Mouse (Mus musculus) thymus, postnatal 36 days (tissue): ENCODE results near the gene Flot1.

Experiments
- DNase-seq, 2 experiments: peaks; one replicate each; pipeline ENCODE4 v3.0.0; 2022; ENCODE audit warnings: mixed read lengths in 2 of 2

The Flot1 gene

GRCm38 (mm10) chr17:35836991-35837422, 14.0 kb downstream of the Flot1 start:
- peak; percentile 97 for DNase-seq

- peak; percentile 78 to 82 for DNase-seq
Observed at GRCm38 (mm10) chr17:35837487-35837886, 14.5 kb downstream of the Flot1 start.

GRCm38 (mm10) chr17:35838122-35838544, 15.1 kb downstream of the Flot1 start, which contains the start of gene Tubb5:
Gene Tubb5 (minus strand): TSS chr17:35838306.
- DNase-seq, result peak; percentile 96 to 98

DNA sequence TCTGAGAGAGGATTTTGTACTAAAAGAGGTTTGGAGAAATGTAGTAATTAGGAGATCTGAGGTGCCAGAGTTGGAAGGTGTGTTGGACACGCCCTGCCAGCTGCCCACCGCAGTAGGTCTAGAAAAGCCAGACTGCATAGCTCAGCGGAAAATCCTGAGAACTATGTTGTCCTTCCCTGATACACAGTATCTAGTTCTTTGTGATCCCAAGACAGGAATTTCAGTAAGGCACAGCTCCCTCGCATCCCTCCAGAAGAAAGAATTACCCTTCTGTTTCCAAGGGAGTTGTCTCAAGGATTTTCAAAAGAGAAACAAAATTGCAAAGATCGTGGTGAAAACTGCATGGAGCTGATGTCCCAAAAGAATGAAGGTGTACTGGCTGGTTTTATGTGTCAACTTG, 15.5 kb downstream of the Flot1 start:
- peak in 1 of 2 experiments; percentile 37 for DNase-seq

- peak; percentile 23 to 53 for DNase-seq
Observed at GRCm38 (mm10) chr17:35839002-35839401, 16.0 kb downstream of the Flot1 start.

DNA sequence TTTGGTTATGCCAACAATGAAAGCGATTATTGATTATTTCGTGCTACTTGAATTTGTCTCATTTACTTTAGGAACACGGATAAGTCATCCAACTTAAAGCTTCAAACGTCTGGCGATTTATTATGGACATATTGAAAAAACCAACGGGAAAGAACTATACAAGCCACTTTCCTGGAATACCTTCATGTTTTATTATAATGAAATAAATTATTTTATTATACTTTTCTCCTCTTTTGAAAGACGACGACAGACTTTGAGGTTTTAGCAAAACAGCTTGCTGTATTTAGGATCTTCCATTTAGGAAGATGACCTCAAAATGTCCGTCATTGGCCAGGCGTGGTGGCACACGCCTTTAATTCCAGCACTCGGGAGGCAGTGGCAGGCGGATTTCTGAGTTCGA, 17.5 kb downstream of the Flot1 start:
- no peak for DNase-seq

GRCm38 (mm10) chr17:35841076-35841950, 18.3 kb downstream of the Flot1 start, which contains the start of gene Mdc1:
Gene Mdc1 (plus strand): TSS chr17:35841515.
- DNase-seq, result peak; percentile 97 to 99

GRCm38 (mm10) chr17:35842006-35842405, 19.0 kb downstream of the Flot1 start:
- DNase-seq, result peak in 1 of 2 experiments; percentile 33

DNA sequence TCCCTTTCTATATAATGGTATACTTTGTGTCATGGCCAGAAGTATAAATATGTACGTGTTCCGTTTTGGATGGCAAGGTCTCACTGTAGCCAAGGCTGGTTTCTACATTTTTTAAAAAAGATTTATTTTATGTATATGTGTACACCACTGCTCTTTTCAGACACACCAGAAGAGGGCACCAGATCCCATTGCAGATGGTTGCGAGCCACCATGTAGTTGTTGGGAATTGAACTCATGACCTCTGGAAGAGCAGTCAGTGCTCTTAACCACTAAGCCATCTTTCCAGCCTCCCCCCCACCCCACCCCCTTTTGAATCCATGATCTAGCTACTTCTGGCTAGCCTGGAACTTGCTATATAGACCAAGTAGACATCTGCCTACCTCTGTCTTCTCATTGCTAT, 20.5 kb downstream of the Flot1 start:
- DNase-seq, result no peak

DNA sequence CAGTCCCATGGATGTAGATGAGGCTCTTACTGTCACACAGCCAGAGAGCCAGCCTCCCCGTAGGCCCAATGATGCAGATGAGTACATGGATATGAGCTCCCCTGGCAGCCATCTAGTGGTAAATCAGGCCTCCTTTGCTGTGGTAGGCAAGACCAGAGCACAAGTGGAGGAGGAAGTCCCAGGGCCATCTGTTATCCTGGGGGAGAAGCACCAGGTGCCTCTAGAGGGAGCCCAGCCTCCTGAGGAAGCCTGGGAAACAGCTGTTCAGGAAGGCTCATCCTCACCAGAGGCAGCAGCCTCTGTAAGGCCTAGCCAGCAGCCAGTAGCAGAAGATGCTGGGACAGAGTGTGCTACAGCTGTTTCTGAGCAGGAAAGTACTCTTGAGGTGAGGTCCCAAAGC, 25.1 kb downstream of the Flot1 start:
- no peak for DNase-seq

DNA sequence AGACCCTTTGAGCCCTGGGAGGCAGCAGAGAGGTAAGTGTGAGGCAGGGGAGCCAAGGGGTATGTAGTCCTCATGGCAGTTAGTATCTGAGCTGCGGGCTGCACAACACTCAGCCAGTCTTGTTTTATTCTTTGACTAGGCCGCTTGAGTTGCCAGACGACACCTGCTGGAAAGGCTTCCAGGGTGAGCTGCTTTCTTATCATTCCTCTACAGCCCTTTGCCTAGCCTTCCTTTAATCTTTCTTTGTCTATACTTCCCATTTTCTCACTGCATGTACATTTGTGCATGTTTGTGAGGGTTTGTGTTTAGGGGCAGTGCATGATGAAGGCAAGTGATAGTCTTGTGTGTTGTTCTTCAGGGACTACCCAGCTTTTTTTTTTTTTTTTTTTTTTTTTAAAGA, 27.9 kb downstream of the Flot1 start:
- no peak for DNase-seq

DNA sequence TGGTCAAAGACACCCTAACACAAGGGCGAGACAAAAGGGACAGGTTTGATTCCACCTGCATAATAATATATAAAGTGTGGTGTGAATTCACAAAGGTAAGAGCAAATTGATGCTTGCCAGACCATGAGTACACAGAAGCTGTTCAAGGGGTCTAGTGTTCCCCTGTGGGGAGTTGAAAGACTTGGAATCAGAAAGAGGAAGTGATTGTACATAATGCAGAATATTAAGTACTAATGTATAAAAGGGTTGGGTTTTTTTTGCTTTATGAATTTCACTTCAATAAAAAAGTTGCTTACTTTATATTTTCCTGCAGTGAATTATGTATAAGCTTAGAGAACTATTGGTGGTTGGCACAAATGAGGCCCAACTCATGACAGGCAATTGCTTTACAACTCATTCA, 36.3 kb downstream of the Flot1 start:
- no peak for DNase-seq

- DNase-seq, result no peak
Observed at GRCm38 (mm10) chr17:35859835-35860234, 36.8 kb downstream of the Flot1 start.

DNA sequence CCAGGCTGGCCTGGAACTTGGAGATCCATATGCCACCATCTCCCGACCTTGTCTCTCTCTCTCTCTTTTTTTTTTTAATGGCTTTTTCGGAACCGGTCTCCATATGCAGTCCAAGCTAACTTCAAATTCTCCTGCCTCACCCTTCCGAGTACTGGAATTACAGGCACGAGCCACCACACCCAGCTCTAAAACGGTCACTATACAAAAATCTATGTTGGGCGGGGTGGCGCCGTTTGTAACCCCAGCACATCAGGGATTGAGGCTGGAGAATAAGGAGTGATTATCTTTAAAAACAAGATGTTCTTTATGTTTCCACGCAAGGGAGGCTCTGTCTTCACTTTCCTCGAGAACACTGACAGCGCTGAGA, 37.8 kb downstream of the Flot1 start:
- DNase-seq, result no peak

DNA sequence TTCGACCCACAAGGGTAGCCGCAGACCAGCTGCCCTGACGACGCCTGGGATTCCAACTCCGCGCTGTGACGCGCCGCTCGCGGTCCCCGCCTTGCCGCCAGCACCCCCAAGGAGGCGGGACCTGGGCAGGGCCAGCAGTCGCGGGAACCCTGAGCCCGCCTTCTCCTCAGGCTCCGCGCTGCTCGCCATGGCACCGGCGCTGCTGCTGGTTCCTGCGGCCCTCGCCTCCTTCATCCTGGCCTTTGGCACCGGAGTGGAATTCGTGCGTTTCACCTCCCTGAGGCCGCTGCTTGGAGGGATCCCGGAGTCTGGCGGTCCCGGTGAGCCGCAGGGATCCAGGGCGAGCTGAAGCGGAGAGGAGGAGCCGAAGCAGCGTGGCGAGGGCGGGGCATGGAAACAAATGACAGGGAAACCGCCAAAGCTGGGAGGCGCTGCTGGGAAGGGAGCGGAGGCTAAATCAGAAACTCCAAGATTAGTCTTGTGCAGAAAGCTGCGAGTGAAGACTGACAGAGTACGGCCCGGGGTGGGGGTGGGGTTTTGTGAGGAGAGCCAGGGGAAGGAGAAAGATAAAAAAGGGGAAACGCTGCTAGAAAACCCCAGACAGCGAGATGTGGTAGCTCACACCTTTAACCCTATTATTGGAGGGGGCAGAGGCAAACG, 38.3 kb downstream of the Flot1 start, which contains the start of gene Nrm:
Nrm (plus strand) TSS at position 121 of the 660 bp plus-strand sequence.
- peak; percentile 86 to 87 for DNase-seq

DNA sequence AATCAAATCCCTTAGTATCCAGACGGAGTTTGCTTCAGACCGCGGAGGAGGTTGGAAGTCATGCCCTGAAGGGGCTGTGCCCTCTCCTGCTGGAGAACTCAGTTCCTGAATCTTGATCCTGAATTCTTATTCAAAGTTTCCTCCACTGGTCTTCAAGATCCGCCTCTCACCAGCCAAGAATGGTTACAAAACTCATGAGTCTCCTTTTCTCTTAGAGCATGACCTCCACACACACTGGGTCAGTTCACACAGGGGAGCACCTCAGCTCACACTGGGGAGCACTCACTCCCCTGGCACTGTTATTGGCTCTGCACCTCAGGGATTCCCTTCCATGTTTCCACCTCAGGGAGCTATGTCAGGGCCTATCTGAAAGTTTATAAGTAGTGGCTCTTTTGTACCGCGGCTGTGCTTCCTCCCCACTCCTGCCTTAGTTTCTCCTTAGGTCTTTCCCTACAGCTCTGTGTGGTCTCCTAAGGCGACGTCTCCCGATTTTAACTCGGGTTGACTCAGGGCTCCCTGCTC, 41.9 kb downstream of the Flot1 start:
- DNase-seq, result no peak

GRCm38 (mm10) chr17:35865481-35866280, 42.7 kb downstream of the Flot1 start, which contains the start of gene Ppp1r18:
Gene Ppp1r18 (plus strand): TSS chr17:35865593.
- DNase-seq, result peak; percentile 57 to 66

GRCm38 (mm10) chr17:35866281-35866831, 43.3 kb downstream of the Flot1 start:
- peak; percentile 67 to 71 for DNase-seq

GRCm38 (mm10) chr17:35866911-35867890, 44.2 kb downstream of the Flot1 start:
- DNase-seq, result peak; percentile 63 to 64

GRCm38 (mm10) chr17:35868165-35868820, 45.3 kb downstream of the Flot1 start:
- peak; percentile 66 to 78 for DNase-seq
